Mouse (Mus musculus) liver, adult (tissue): ENCODE results near the gene Marf1.

Source experiments
- GATA4 ChIP-seq: IDR thresholded peaks from 2 replicates; pipeline ENCODE4 v1.6.1; 2014; ENCODE audit warnings: mild to moderate bottlenecking, low read length; ENCODE audit not compliant: insufficient replicate concordance

Gene Marf1

DNA sequence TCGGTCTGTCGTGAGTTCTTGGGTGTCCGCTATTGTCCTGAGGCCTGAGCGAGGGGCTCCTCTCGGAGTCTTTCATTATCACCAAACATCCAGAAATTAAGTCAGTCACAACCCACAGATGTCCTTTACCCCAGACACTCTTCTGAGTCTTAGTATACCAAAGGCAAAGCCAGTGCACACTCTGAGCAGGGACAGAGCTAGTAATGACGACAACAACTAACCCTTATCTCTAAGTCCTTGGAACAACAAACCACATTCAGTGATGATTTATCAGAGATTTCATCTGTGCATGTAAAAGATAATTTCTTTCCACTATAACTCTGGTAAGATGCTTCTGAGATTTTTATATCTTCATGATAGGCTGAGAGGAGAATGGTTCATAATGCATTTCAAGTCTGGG lies 6.8 kb downstream of the Marf1 start:
- peak; percentile 65; the same call in 1 of the 2 replicates for TF ChIP-seq GATA4

GRCm38 (mm10) chr16:14151718-14152117 lies 11.4 kb downstream of the Marf1 start:
- no peak for TF ChIP-seq GATA4

DNA sequence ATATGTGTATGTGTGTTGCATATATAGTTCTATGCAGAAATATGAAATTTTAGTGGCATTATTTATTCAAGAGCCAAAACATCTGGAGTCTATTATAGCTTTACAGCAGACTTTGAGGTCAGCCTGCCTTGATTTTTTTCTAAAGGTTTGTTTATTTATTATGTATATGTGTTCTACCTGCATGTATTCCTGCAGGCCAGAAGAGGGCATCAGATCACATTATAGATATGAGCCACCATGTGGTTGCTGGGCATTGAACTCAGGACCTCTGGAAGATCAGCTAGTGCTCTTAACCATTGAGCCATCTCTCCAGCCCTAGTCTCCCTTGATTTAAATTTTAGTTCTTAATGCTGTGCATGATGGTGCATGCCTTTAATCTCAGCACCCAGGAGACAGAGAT lies 15.4 kb downstream of the Marf1 start:
- TF ChIP-seq GATA4, result no peak

DNA sequence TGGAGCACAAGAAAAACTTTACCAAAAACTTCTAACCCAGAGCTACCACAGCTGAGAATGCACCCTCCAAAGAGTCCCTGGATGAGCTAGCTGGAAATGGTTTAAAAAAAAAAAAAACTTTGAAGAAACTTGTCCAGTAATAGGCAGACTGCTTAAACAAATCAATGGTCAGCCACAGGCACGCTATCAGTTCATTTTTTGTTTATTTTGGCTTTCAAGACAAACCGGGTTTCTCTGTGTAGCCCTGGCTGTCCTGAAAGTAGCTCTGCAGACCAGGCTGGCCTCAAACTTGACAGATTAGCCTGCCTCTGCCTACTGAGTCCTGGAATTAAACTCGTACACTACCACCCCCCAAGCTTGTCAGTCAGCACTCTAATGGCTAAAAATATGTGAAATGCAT lies 19.9 kb downstream of the Marf1 start:
- TF ChIP-seq GATA4, result peak; percentile 78

DNA sequence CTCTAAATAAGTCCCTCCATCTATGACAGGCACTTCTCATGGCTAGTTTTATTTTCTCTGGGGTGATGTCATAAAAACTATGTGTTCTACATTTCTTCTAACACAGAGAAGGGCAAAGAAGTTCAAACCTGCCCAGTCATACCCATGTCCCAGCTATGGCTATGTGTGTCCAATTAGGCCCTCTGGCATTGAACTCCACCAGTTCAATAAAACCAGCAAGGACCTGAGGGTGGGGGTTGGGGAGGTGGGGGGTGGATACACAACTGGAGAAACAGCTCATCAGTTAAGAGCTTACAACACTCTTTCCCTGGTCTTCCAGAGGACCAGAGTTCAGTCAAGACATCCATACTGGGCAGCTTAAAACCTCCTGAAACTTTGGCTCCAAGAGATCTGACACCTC lies 24.0 kb downstream of the Marf1 start:
- TF ChIP-seq GATA4, result no peak

DNA sequence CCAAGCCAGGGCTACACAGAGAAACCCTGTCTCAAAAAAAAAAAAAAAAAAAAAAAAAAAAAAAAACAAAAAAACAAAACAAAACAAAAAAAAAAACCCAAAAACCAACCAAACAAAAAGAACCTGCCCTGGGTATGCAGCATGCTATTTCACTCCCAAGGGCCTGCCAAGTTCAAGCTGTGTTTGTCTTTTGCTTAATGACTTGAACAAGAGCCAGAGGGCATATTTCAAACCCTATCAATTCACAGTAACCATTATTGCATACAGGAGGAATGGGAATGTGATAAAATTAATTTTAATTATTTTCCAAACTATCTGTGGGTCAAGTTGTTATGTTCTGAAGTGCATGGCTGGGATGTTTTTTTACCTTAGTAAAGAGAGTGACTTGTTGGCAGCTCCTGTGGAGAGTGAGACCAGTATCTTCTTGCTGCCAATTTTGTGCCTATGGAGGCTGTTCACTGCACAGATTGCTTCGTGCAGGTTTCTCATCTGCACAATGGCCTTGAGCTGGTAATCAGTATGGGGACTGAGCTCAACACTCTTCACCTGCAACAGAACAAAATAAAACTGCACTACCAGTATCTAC lies 25.1 kb downstream of the Marf1 start:
- TF ChIP-seq GATA4, result no peak

DNA sequence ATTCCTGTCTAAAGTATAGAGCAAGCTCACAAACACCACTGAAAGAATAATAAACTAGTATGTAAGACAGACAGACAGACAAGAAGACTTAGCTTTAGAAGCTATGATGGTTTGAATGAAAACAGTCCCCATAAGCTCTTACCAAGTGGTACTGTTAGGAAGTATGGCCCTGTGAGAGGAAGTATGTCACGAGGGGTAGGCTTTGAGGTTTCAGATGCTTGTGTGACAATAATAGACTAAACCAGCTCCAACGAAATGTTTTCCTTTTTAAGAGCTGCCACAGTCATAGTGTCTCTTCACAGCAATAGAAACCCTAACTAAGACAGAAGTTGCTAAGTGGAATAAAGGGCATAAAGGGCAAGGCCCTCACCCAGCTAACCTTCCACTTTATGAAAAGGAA lies 28.1 kb downstream of the Marf1 start:
- no peak for TF ChIP-seq GATA4

DNA sequence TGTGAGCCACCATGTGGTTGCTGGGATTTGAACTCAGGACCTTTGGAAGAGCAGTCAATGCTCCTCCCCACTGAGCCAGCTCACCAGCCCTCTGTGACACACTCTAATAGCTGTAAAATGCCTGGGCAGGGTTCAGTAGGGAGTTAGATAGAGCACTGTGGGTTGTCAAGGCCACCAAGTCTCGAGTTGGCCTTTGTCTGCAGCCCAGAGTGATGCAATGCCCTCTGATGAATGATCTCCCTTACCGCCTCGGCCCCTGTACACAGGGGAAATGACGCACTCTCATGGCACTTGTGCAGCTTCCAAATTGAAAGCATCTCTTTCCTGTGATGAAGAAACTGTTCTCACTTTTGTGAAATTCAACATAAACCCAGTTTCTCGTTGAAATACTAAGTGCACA lies 31.3 kb downstream of the Marf1 start:
- TF ChIP-seq GATA4, result peak; percentile 36; the same call in 1 of the 2 replicates

- no peak for TF ChIP-seq GATA4
Observed at GRCm38 (mm10) chr16:14131376-14131775, 31.8 kb downstream of the Marf1 start.

DNA sequence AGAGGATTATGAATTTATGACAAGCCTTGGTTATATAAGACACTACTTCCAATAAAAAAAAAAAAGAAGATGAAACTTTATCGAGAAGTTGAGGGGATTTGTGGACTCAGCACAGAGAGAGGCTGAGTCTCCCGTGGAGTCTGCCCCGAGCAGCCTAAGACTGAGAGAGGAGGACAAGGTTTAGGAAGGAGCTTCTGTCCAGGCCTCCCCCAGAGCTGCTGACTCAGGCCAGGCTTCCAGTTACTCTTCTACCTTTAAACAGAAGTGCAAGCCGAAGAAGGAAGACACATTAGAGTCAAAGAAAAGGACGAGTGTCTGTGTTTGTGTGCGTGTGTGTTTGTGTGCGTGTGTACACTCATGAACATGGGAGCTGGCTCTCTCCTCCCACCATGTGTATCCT lies 32.4 kb downstream of the Marf1 start:
- no peak for TF ChIP-seq GATA4

DNA sequence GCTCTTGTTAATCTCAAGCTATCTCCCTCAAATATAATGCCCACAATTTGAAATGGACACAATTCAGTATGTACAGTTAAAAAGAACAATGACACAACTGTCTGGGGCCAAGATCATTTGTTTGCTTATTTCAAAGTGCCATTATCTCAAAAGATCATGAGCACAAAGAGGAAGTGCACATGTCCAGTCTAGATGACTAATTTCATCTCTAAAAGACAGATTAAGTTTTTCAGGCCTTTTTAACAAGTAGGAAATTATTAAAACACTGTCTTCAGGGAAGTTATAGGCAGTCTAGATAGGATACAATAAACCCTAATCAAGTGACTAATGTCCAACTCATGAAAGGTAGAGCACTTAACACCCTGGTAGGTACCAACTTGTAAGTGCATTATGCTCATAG lies 34.2 kb downstream of the Marf1 start:
- TF ChIP-seq GATA4, result no peak

- no peak for TF ChIP-seq GATA4
Observed at GRCm38 (mm10) chr16:14125253-14125652, 37.9 kb downstream of the Marf1 start.

DNA sequence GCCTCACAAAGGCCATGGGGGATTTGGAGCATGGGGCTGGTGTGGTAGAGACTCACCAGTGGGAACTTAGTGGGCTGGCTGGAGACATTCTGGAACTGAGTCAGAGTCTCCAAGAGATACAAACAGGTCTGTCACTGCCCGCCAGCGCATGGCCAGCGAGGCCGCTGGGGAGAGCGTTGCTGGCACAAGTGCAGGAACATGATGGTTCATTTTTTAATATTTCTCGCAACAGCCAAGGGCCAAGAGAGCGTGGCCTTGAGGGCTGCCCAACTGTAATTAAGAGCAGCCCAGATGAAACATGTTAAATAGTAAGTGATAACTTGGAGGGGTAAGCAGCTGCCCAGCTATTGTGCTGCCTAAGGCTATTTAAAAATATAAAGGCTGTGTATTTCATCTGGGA lies 38.4 kb downstream of the Marf1 start:
- no peak for TF ChIP-seq GATA4

- no peak for TF ChIP-seq GATA4
Observed at GRCm38 (mm10) chr16:14123901-14124300, 39.2 kb downstream of the Marf1 start.

DNA sequence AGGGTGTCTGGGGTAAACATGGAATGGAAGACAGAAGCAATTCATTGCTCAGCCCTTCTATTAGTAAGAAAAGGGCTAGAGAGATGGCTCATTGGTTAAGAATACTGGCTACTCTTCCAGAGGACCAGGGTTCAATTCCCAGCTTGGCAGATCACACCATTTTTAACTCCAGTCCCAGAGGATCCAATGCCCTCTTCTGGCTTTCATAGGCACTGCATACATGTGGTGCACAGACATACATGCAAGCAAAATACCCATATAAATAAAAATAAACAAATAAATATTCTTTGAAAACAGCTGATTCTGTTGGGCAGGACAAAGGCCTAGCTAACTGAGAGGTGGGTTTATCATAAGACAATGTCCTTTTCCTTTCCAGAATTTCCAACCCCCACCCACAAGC lies 40.6 kb downstream of the Marf1 start:
- no peak for TF ChIP-seq GATA4

GRCm38 (mm10) chr16:14121563-14121962 lies 41.6 kb downstream of the Marf1 start:
- no peak for TF ChIP-seq GATA4

DNA sequence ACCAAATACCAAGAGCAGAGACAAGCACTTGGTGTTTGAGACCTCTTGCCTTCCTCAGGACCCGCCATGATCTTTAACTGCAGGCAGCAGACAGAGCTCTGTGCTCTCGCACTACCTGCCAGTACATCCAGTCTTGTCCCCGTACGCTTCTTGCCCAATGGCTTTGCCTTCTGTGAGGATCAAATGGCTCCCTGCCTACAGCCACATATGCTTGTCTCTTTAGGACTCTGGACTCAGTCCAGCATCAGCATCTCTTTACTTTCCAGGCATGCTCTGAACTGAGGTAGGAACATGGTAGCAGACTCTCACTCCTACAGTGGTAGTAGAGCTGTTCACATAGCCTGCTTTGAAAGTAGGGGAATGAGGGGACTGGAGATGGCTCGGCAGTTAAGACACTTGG lies 42.2 kb downstream of the Marf1 start:
- TF ChIP-seq GATA4, result no peak

DNA sequence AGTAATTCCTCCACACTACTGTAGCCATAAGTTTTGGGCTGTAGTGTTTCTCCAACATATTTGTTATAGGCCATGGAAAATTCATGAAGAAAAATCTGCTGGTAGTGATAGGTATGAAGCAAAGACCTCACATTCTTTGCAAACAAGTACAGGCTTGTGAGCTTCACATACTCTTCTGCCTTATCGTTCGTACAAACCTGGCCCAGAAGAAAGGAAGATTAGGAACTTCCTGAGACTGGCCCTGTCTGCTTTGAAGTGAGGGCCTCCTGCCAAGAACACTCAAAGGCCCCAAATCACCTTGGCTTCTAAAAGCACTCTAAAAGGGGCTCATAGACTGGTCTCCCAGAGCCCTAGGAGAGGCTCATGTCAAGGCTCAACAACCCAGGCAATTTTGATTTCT lies 45.9 kb downstream of the Marf1 start:
- TF ChIP-seq GATA4, result no peak

GRCm38 (mm10) chr16:14112742-14113141 lies 50.4 kb downstream of the Marf1 start:
- TF ChIP-seq GATA4, result no peak
